Mouse (Mus musculus): ENCODE results near the gene Bub1b. TPM values are rescaled to one million over a fixed set of nuclear protein-coding genes. Genes with fewer than 3 reads are reported as not detected.

The Bub1b gene
- 0.21 and 0.25 TPM in 2 replicates for polyA plus RNA-seq (2021; fragmentation: Nextera tagmentation)
- long read RNA-seq, experiment 1, result 0 reads
- long read RNA-seq, experiment 2, partial matches to known transcripts, result 0 of 7 reads
- long read RNA-seq, experiment 2, other reads (novel, unspliced or antisense), result 5 of 7 reads

DNA sequence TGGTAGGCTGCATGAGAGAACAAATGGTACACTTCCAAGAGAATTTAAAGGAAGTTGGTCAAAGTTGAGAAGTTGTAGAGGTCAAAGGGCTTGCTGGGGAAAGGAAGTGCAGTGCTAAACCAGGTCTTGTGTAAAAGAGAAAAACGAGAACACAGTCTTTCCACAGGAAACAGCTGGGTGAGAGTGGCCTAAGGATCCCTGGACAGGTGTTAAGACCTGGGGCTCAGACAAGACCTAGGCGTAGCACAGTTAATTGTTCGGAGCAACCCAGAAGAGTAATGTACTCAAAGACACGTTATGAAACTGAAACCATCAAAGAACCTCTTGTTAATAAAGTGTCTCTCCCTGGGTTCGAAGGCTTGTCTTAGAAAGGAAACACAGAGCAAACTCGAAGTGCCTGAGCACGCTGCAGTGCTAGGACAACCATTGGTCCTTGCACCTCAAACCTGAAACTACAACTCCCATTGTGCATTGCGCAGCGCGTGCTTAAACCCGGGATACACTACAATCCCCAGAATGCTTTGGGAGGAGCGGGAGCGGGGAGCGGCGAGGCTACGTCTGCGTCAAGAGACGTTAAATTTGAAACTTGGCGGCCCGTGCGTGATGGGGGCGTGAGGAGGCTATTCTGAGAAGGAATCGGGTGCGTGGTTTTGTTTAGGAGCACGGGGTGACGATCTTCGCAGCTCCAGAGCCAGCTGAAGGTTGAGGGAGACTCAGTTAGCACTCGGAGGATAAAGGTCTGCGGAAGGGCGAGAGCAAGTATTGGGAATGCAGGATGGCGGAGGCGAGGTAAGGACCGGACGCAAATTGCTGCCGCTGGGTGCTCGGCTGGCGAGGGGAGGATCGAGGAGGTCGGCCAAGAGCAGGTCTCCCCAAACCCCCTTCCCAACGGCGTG is at the start of gene Bub1b:
Gene Bub1b (plus strand): TSS at position 539 of the 896 bp plus-strand sequence.

DNA sequence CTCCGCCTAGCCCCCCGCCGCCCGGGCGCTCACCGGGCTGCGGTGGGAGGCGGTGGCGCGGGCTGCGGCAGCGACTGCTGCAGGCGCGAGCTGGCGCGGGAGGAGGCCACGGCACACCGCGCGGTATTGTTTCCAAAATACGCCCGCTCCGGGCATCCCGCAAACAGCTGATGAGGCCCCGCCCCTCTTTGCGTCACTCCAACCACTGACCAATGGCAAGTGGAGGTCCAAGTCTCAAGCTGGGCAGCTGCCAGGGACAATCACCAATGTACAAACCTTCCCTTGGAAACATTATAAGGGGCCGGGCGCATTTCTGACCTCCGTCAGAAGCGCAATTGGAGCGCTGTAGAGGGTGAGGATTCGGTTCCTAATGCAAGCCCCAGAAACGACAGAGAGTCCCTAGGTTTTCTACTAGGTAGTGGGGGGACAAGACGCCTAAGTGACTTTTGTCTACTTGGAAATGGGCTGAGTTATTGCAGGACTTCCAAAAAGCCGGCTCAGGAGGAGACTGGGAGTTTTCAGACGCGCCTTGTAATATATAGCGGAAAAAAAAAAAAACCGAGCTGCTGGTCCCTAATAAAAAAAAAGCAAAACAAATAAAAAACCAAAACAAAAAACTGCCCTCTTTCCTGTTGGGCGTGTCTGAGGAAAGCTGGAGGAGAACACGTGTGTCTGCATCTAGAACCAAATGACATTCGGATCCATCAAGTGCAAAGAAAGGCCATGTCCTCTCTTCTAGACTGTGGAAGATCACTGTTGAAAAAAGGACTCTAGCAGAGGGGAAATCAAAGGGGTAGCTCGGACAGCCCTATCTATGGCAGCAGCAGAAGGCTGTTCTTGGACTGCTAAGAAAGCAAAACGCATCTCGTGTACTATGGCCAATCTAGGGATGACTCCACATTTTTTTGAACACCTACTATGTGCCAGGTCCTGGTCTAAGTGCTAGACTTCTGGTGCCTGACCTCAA is 48.2 kb upstream of the Bub1b start, which contains the start of gene Bmf:
Gene Bmf (minus strand): TSS at position 181 of the 967 bp plus-strand sequence.

DNA sequence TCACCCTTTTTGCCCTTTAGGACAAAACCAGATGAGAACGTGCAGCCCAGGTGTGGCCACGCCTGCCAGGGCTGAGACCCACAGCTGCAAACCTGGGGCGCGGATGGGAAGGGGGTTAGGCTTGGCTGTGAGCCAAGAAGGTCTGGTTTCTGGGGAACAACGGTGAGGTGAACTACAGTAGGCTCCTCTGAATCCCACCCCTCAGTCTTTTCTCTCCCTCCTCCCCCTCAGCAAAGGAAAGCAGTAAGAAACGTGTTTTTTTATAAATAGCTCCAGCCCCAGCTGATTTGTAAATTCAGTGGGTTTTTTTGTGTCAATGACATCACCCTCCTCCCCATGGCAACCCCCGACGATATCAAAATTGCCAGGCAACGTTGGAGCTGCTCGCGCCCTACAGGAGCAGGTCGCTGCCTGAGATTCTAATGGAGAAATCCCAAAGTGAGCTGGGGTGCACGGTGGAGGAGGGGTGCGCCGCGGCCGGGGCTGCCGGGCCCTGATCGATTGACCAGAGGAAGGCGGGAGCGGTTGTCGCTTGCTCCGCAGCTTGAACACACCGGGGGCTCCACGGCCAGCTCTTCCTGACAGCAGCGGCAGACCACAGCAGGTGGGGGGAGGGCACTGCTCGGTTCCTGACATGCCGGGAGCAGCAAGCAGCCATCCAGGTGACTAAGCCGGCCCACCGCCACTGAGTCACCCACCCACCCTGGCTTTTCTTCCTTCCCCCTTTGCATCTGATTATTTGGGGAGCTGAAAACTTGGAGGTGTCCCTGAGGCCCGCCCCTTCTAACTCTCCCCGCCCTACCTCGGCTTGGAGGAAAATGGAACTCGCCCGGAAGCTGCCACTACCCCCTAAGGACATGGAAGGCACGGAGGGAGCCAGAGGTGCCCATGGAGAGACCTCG is 65.1 kb downstream of the Bub1b start, which contains the start of gene Pak6:
Gene Pak6 (plus strand): TSS at position 402 of the 902 bp plus-strand sequence.

Other genes starting within 250 kb of the Bub1b start
- gene Gpr176, start 224.8 kb upstream of the Bub1b start, polyA plus RNA-seq (2021; fragmentation: Nextera tagmentation), result 5.1 and 5.3 TPM in 2 replicates
- 3.2 and 4.2 TPM in 2 replicates for gene Eif2ak4, start 209.6 kb upstream of the Bub1b start, polyA plus RNA-seq (2021; fragmentation: Nextera tagmentation)
- 582 and 588 TPM in 2 replicates for gene Srp14, start 118.5 kb upstream of the Bub1b start, polyA plus RNA-seq (2021; fragmentation: Nextera tagmentation)
- 0.18 and 0.93 TPM in 2 replicates for gene Bmf, start 48.5 kb upstream of the Bub1b start, polyA plus RNA-seq (2021; fragmentation: Nextera tagmentation)
- gene Pak6, start 65.1 kb downstream of the Bub1b start, polyA plus RNA-seq (2021; fragmentation: Nextera tagmentation), result 18.0 and 22.7 TPM in 2 replicates
- 4.7 and 4.9 TPM in 2 replicates for gene Ankrd63, start 105.8 kb downstream of the Bub1b start, polyA plus RNA-seq (2021; fragmentation: Nextera tagmentation)
- 1.7 and 2.6 TPM in 2 replicates for gene Plcb2, start 130.2 kb downstream of the Bub1b start, polyA plus RNA-seq (2021; fragmentation: Nextera tagmentation)
- 76.7 and 104 TPM in 2 replicates for gene Inafm2, start 147.5 kb downstream of the Bub1b start, polyA plus RNA-seq (2021; fragmentation: Nextera tagmentation)
- 0.39 and 0.69 TPM in 2 replicates for gene Ccdc9b, start 164.4 kb downstream of the Bub1b start, polyA plus RNA-seq (2021; fragmentation: Nextera tagmentation)
- gene Phgr1, start 174.6 kb downstream of the Bub1b start, polyA plus RNA-seq (2021; fragmentation: Nextera tagmentation), result not detected in 2 replicates
- 235 and 277 TPM in 2 replicates for gene Disp2, start 181.5 kb downstream of the Bub1b start, polyA plus RNA-seq (2021; fragmentation: Nextera tagmentation)
- 0.40 and 0.46 TPM in 2 replicates for gene Knstrn, start 215.8 kb downstream of the Bub1b start, polyA plus RNA-seq (2021; fragmentation: Nextera tagmentation)

All from layer of hippocampus, adult 6 months (tissue).